33 mouse cellular contexts compared by ENCODE assay signal in the genomic region with DNA sequence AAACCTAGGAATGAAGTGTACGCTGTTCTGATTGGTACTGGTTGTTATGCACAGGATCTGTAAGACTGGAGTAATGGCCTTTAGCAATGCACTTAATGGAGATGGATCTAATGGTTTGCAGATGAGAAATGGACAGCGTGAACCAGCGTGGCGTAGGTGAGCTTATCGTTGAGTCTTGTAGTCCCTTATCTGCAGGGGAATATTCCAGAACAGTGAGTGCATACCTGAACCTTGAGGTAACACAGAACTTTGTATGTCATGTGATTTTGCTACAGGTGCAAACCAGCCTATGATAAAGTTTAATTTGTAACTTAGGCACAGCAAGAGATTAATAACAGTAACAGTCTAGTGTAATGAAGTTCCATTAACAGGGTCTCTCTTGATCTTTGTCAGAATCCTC. TPM values are rescaled to one million over a fixed set of nuclear protein-coding genes. Genes with fewer than 3 reads are reported as not detected.
"Had no signal": no experiment of that assay in that cellular context is flagged by ENCODE, and none has a peak within 500 bp of the region (broad histone marks: within the 10 kb centered on the region; RNA-seq: fewer than 3 reads in every experiment).

No protein-coding gene starts in this region.

- H3K9me3 ChIP-seq: heart, embryonic 10.5 days; heart, embryonic 12.5 days; hindbrain, embryonic 13.5 days; hindbrain, embryonic 15.5 days; limb, embryonic 13.5 days; limb, embryonic 15.5 days; liver, embryonic 13.5 days had no signal

- H3K27me3 ChIP-seq: heart, embryonic 12.5 days; hindbrain, embryonic 13.5 days; hindbrain, embryonic 15.5 days; limb, embryonic 13.5 days; limb, embryonic 15.5 days; liver, embryonic 13.5 days had no signal

- H3K36me3 ChIP-seq: hindbrain, embryonic 13.5 days; hindbrain, embryonic 15.5 days; limb, embryonic 13.5 days; limb, embryonic 15.5 days; liver, embryonic 13.5 days had no signal

- H3K4me2 ChIP-seq: heart, embryonic 12.5 days; hindbrain, embryonic 13.5 days; hindbrain, embryonic 15.5 days; limb, embryonic 13.5 days; limb, embryonic 15.5 days; liver, embryonic 11.5 days; liver, embryonic 13.5 days had no signal

- ATAC-seq: hindbrain, postnatal 0 days had no signal

- H3K4me3 ChIP-seq: heart, embryonic 10.5 days; heart, embryonic 12.5 days; hindbrain, embryonic 13.5 days; hindbrain, embryonic 15.5 days; layer of hippocampus, adult 2 months; limb, embryonic 13.5 days; limb, embryonic 15.5 days; liver, embryonic 13.5 days had no signal

- H3K27ac ChIP-seq: heart, embryonic 10.5 days; hindbrain, embryonic 13.5 days; hindbrain, embryonic 15.5 days; hindbrain, postnatal 0 days; layer of hippocampus, adult 2 months; limb, embryonic 13.5 days; limb, embryonic 15.5 days; liver, embryonic 13.5 days had no signal

- H3K9ac ChIP-seq: heart, embryonic 12.5 days; hindbrain, embryonic 13.5 days; hindbrain, embryonic 15.5 days; limb, embryonic 13.5 days; limb, embryonic 15.5 days; liver, embryonic 13.5 days had no signal

- DNase-seq: gastrocnemius, postnatal 14 days; gastrocnemius, postnatal 36 days; heart, adult 18-20 months; heart, postnatal 14 days; heart, postnatal 36 days; kidney, adult 18-20 months; kidney, adult 8-10 months; kidney, postnatal 10 days; kidney, postnatal 25 days; kidney, postnatal 4 days; layer of hippocampus, postnatal 36 days; left cerebral cortex, postnatal 4 days; liver, embryonic 13.5 days had no signal

RNA-seq across cellular contexts. Expression of a gene that starts 33.0 kb away (rescaled TPM):
- total RNA-seq: gastrocnemius, adult 18-20 months; gastrocnemius, adult 8-10 months; gastrocnemius, postnatal 14 days; gastrocnemius, postnatal 36 days; hematopoietic stem cell, adult 5-6 weeks; layer of hippocampus, adult 2 months; layer of hippocampus, postnatal 10 days; layer of hippocampus, postnatal 36 days; left cerebral cortex, adult 8-10 months; left cerebral cortex, postnatal 10 days; left cerebral cortex, postnatal 25 days; left cerebral cortex, postnatal 4 days had no signal
- polyA plus RNA-seq: hindbrain, embryonic 11.5 days; hindbrain, embryonic 13.5 days; hindbrain, embryonic 15.5 days; hindbrain, postnatal 0 days; limb, embryonic 11.5 days; limb, embryonic 13.5 days; liver, embryonic 11.5 days; liver, embryonic 13.5 days had no signal

RNA-seq across cellular contexts. Expression of a gene that starts 42.7 kb away (rescaled TPM):
- total RNA-seq: gastrocnemius, adult 18-20 months; gastrocnemius, adult 8-10 months; heart, adult 8-10 months; hematopoietic stem cell, adult 5-6 weeks had no signal
- polyA plus RNA-seq: heart, embryonic 14.5 days had no signal
